Mouse (Mus musculus): Measurements from ENCODE around the gene Zfp867. TPM values are rescaled to one million over a fixed set of nuclear protein-coding genes. Genes with fewer than 3 reads are reported as not detected.

Zfp867 gene
- polyA plus RNA-seq (2014; fragmentation: Nextera tagmentation; extraction: Ambion mirVana): 9.4 and 10.0 TPM in 2 replicates

DNA sequence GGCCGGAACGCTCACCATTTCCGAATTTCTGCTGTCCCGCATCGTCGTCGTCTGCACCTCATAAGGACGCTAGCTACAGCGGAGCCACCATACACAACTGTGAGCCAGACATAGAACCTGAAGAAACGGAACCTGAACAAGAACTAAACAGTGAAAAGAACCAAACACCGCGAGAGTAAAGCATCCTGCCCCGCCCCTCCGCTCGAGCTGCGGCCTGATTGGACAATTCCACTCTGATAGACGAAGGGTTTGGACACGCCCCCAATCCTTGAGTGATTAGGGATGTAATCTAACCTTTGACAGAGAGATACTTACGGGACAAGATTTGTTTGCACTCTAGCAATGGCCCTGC, at the start of gene Zfp867:
TSS of gene Zfp867 (minus strand) at position 149 of the 352 bp plus-strand sequence.
- peak within 1 kb of the TSS; percentile 62 for H3K4me3 ChIP-seq (ENCODE audit: low read depth, low read length)
- no peaks in the 10 kb centered on the region for H3K36me3 ChIP-seq (ENCODE audit: control insufficient read depth, insufficient read depth, low read length)
- peak within 1 kb of the TSS; percentile 81 for H3K4me2 ChIP-seq (ENCODE audit: low read depth, severe bottlenecking)
- H3K9ac ChIP-seq (ENCODE audit: low read length): peak within 1 kb of the TSS; percentile 78
- DNase-seq (ENCODE audit: low spot score) (peak; percentile 93), ATAC-seq (ENCODE audit: insufficient number of reproducible peaks, low FRiP score, low TSS enrichment, low read depth) (peak; percentile 79)
- H3K9me3 ChIP-seq (ENCODE audit: control insufficient read depth, low read length): no peaks in the 10 kb centered on the region
- no peak within 1 kb of the TSS for H3K27ac ChIP-seq (replicated peaks; ENCODE audit: low read depth, low read length)
- no peaks in the 10 kb centered on the region for H3K27me3 ChIP-seq (ENCODE audit: control insufficient read depth, insufficient read depth, low read length)
- 0 out of 2 replicates have a peak, but pooled peaks cover 5% of the 10 kb centered on the region for H3K4me1 ChIP-seq (ENCODE audit: control insufficient read depth, insufficient read depth, low read length)
- under 1% methylated on average over 19 of the region's 19 CpGs for WGBS

DNA sequence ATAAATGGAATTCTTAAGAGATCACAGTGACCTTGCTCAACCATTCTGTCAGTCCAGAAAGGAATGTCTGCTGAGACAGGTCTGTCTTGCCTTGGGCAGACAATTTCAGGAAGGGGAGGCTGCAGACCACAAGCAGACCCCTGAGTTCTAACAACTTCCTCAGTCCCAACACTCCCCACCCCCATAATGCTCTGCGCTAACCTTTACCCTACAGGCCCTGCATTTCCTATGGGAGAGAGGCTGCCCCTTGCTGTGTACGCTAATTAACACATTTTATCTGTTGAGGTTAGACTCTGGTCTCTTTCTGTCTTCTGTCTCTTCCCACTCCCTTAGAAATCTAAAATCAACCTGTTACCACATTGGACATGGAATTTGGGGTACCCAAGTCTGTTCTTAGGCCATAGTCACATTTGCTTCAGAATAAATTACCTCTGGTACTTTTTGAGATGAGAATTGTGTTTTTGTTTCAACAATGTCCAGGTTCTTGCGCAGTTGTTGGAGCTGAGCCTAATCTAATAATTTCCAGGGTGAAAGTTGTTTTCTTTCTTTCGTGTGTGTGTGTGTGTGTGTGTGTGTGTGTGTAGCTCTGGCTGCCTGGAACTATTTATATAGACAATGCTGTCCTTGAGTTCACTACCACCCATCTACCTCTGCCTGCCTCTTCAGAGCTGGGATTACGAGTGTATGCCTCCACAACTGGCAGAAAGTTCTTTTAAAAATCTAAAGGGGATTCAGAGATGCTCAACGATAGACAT, 47.6 kb upstream of the Zfp867 start:
- Histone ChIP-seq H3K36me3 (ENCODE audit: control insufficient read depth, insufficient read depth, low read length) (no peaks in the 10 kb centered on the region), H3K4me2 (ENCODE audit: low read depth, severe bottlenecking) (no peak overlapping the region), H3K27me3 (ENCODE audit: control insufficient read depth, insufficient read depth, low read length) (no peaks in the 10 kb centered on the region), H3K4me1 (ENCODE audit: control insufficient read depth, insufficient read depth, low read length) (no peaks in the 10 kb centered on the region), H3K9me3 (ENCODE audit: control insufficient read depth, low read length) (no peaks in the 10 kb centered on the region; the same call in 1 of the 2 replicates), H3K27ac (replicated peaks; ENCODE audit: low read depth, low read length) (no peak overlapping the region), H3K9ac (ENCODE audit: low read length) (no peak overlapping the region), H3K4me3 (ENCODE audit: low read depth, low read length) (no peak overlapping the region)
- ATAC-seq (ENCODE audit: insufficient number of reproducible peaks, low FRiP score, low TSS enrichment, low read depth) (no peak), DNase-seq (ENCODE audit: low spot score) (no peak)
- WGBS: 80% methylated on average over 6 of the region's 6 CpGs

DNA sequence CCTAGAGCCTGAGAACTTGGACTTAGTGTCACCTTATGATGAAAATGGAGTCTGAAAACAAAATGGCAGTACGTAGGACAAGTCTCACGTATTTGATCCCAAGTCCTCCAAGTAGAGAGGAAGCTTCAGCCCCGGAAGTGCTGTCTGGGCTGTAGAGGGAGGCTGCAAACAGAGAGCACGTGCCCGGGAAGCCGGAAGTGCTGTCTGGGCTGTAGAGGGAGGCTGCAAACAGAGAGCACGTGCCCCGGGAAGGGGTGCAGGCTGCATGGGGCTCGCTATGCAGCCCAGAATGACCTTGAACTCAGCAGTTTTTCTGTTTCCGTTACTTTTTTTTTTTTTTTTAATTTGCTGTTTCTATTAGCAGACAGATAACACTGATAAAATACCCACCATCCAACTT, 46.0 kb upstream of the Zfp867 start:
- Histone ChIP-seq H3K27ac (replicated peaks; ENCODE audit: low read depth, low read length) (no peak overlapping the region), H3K9me3 (ENCODE audit: control insufficient read depth, low read length) (no peaks in the 10 kb centered on the region), H3K4me2 (ENCODE audit: low read depth, severe bottlenecking) (no peak overlapping the region), H3K4me3 (ENCODE audit: low read depth, low read length) (no peak overlapping the region), H3K9ac (ENCODE audit: low read length) (no peak overlapping the region), H3K27me3 (ENCODE audit: control insufficient read depth, insufficient read depth, low read length) (no peaks in the 10 kb centered on the region), H3K4me1 (ENCODE audit: control insufficient read depth, insufficient read depth, low read length) (no peaks in the 10 kb centered on the region), H3K36me3 (ENCODE audit: control insufficient read depth, insufficient read depth, low read length) (no peaks in the 10 kb centered on the region)
- DNase-seq (ENCODE audit: low spot score) (no peak), ATAC-seq (ENCODE audit: insufficient number of reproducible peaks, low FRiP score, low TSS enrichment, low read depth) (no peak)
- 69% methylated on average over 10 of the region's 10 CpGs for WGBS

DNA sequence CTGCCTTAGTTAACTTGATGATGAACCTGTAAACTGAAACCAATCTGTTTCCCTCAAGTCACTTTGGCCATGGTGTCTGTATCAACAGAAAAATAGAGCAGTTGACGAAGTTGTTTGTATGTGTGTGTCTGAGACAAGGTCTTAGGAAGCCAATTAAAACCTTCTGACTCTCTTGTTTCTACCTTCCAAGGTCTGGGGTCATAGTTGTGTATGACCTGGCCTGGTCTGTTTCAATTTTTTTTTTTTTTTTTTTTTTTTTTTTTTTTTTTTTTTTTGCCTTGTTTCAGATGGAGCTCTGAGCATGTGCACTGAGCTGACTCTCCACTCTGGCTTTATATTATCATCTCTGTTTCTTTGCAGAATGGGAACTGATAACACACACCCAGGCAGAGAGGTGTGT, 45.2 kb upstream of the Zfp867 start:
- H3K4me2 ChIP-seq (ENCODE audit: low read depth, severe bottlenecking): no peak overlapping the region
- H3K9ac ChIP-seq (ENCODE audit: low read length): no peak overlapping the region
- DNase-seq (ENCODE audit: low spot score): no peak
- H3K9me3 ChIP-seq (ENCODE audit: control insufficient read depth, low read length): no peaks in the 10 kb centered on the region
- H3K4me1 ChIP-seq (ENCODE audit: control insufficient read depth, insufficient read depth, low read length): no peaks in the 10 kb centered on the region
- no peaks in the 10 kb centered on the region for H3K27me3 ChIP-seq (ENCODE audit: control insufficient read depth, insufficient read depth, low read length)
- no peak overlapping the region for H3K27ac ChIP-seq (replicated peaks; ENCODE audit: low read depth, low read length)
- WGBS: 84% methylated on average over 1 of the region's 1 CpGs
- no peak overlapping the region for H3K4me3 ChIP-seq (ENCODE audit: low read depth, low read length)
- H3K36me3 ChIP-seq (ENCODE audit: control insufficient read depth, insufficient read depth, low read length): no peaks in the 10 kb centered on the region
- ATAC-seq (ENCODE audit: insufficient number of reproducible peaks, low FRiP score, low TSS enrichment, low read depth): no peak

DNA sequence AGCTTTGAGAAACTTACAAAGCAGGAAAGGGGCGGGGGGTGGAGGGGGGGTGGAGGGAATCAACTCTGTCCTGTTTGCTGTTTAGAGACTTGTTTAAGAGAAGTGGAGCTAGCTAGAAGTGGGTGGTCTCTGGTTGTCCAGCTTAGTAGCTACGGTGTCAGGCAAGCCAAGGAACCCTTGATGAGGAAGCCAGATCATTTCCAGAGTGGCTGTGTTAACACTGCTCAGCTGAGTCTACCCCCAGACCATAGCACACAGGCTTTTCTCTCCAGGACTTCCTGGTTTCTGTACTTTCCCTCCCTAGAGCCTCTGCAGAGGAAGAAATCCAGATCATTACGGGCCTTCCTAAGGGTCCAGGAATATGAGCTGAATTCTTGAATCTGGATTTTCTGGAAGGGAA, 42.5 kb upstream of the Zfp867 start:
- H3K27me3 ChIP-seq (ENCODE audit: control insufficient read depth, insufficient read depth, low read length): no peaks in the 10 kb centered on the region
- ATAC-seq (ENCODE audit: insufficient number of reproducible peaks, low FRiP score, low TSS enrichment, low read depth) (no peak), DNase-seq (ENCODE audit: low spot score) (no peak)
- WGBS: 59% methylated on average over 3 of the region's 3 CpGs
- H3K4me2 ChIP-seq (ENCODE audit: low read depth, severe bottlenecking): no peak overlapping the region
- no peak overlapping the region for H3K27ac ChIP-seq (replicated peaks; ENCODE audit: low read depth, low read length)
- H3K9me3 ChIP-seq (ENCODE audit: control insufficient read depth, low read length): no peaks in the 10 kb centered on the region
- no peaks in the 10 kb centered on the region for H3K36me3 ChIP-seq (ENCODE audit: control insufficient read depth, insufficient read depth, low read length)
- no peak overlapping the region for H3K4me3 ChIP-seq (ENCODE audit: low read depth, low read length)
- H3K9ac ChIP-seq (ENCODE audit: low read length): no peak overlapping the region
- H3K4me1 ChIP-seq (ENCODE audit: control insufficient read depth, insufficient read depth, low read length): no peaks in the 10 kb centered on the region

DNA sequence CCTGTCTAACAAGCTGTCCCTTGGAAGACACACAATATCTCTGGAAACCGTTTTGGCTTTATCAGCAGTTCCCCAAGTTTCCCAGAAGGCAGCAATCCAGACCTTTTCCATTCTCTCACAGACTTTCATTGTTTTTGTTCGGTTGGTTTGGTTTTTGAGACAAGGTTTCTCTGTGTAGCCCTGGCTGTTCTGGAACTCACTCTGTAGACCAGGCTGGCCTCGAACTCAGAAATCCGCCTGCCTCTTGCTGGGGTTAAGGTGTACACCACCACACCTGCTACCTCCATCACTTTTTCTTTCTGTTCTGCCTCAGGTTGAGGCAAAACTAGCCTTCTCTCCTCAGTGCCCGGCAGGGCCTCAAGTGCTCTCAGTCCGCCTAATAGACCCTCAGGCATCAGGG, 42.1 kb upstream of the Zfp867 start:
- Histone ChIP-seq H3K9ac (ENCODE audit: low read length) (no peak overlapping the region), H3K36me3 (ENCODE audit: control insufficient read depth, insufficient read depth, low read length) (no peaks in the 10 kb centered on the region), H3K9me3 (ENCODE audit: control insufficient read depth, low read length) (no peaks in the 10 kb centered on the region), H3K4me3 (ENCODE audit: low read depth, low read length) (no peak overlapping the region), H3K4me2 (ENCODE audit: low read depth, severe bottlenecking) (no peak overlapping the region), H3K4me1 (ENCODE audit: control insufficient read depth, insufficient read depth, low read length) (no peaks in the 10 kb centered on the region), H3K27me3 (ENCODE audit: control insufficient read depth, insufficient read depth, low read length) (no peaks in the 10 kb centered on the region), H3K27ac (replicated peaks; ENCODE audit: low read depth, low read length) (no peak overlapping the region)
- WGBS: 76% methylated on average over 6 of the region's 6 CpGs
- ATAC-seq (ENCODE audit: insufficient number of reproducible peaks, low FRiP score, low TSS enrichment, low read depth): no peak
- DNase-seq (ENCODE audit: low spot score): no peak

DNA sequence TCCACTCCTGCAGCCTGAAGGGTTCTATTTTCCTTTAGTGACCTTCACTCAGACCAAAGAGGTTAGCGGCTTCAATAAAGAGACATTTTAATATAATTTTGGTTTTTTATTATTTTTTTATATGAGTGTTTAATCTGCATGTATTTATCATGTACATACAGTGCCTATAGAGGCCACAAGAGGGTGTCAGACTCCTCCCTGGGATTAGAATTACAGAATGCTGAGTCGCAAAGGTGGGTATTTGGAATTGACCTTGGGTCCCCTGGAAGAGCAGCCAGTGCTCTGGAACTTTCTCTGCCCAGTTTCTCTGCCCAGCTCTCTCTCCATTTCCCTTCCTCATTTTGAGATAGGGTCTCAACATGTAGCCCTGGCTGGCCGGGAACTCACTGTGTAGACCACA, 41.3 kb upstream of the Zfp867 start:
- no peak overlapping the region for H3K4me3 ChIP-seq (ENCODE audit: low read depth, low read length)
- ATAC-seq (ENCODE audit: insufficient number of reproducible peaks, low FRiP score, low TSS enrichment, low read depth) (no peak), DNase-seq (ENCODE audit: low spot score) (no peak)
- no peak overlapping the region for H3K9ac ChIP-seq (ENCODE audit: low read length)
- no peak overlapping the region for H3K4me2 ChIP-seq (ENCODE audit: low read depth, severe bottlenecking)
- H3K27me3 ChIP-seq (ENCODE audit: control insufficient read depth, insufficient read depth, low read length): no peaks in the 10 kb centered on the region
- no peaks in the 10 kb centered on the region for H3K36me3 ChIP-seq (ENCODE audit: control insufficient read depth, insufficient read depth, low read length)
- no peaks in the 10 kb centered on the region for H3K9me3 ChIP-seq (ENCODE audit: control insufficient read depth, low read length)
- 78% methylated on average over 3 of the region's 3 CpGs for WGBS
- H3K4me1 ChIP-seq (ENCODE audit: control insufficient read depth, insufficient read depth, low read length): no peaks in the 10 kb centered on the region
- H3K27ac ChIP-seq (replicated peaks; ENCODE audit: low read depth, low read length): no peak overlapping the region

DNA sequence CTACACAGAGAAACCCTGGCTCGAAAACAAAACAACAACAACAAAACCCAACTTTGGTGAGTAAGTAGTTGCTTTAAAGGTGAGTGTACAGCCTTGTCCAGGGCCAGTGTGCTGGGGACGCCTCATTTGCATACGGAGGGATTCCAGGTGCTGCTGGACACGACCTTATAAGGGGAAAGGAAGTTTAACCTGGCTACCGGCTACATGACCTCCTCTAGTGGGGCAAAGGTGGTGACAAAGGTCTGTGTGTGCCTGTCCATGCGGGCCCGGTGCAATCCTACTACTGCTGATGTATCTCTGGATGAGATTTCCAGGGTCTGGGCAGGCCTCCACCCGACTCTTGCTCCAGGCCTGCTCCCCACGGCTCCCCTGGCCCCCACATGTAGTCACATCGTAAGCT, 40.5 kb upstream of the Zfp867 start:
- Histone ChIP-seq H3K27ac (replicated peaks; ENCODE audit: low read depth, low read length) (no peak overlapping the region), H3K9me3 (ENCODE audit: control insufficient read depth, low read length) (no peaks in the 10 kb centered on the region), H3K4me2 (ENCODE audit: low read depth, severe bottlenecking) (no peak overlapping the region), H3K4me1 (ENCODE audit: control insufficient read depth, insufficient read depth, low read length) (peaks cover 2% of the 10 kb centered on the region; the same call in 1 of the 2 replicates), H3K36me3 (ENCODE audit: control insufficient read depth, insufficient read depth, low read length) (no peaks in the 10 kb centered on the region), H3K9ac (ENCODE audit: low read length) (no peak overlapping the region), H3K4me3 (ENCODE audit: low read depth, low read length) (no peak overlapping the region), H3K27me3 (ENCODE audit: control insufficient read depth, insufficient read depth, low read length) (no peaks in the 10 kb centered on the region)
- DNase-seq (ENCODE audit: low spot score) (no peak), ATAC-seq (ENCODE audit: insufficient number of reproducible peaks, low FRiP score, low TSS enrichment, low read depth) (no peak)
- WGBS: 86% methylated on average over 10 of the region's 10 CpGs

DNA sequence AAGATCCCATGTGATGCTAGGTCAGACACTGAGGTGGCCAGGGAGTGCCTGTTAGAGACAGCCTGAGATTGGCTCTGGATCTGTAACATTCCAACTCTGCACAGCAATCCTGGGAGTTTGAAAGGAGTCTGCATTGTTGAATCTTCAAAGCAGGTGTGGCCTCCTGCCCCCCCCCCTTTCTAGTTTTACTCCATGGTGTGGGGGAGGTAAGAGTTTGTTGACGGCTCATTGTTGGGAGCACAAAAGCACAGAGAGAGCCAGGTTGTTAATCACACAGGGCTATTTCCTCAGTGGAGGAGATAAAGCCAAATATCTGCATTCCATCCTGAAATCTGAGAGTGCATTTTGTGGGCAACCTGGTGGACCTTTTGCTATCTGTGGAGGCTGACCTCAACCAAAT, 39.3 kb upstream of the Zfp867 start:
- no peaks in the 10 kb centered on the region for H3K27me3 ChIP-seq (ENCODE audit: control insufficient read depth, insufficient read depth, low read length)
- H3K9me3 ChIP-seq (ENCODE audit: control insufficient read depth, low read length): no peaks in the 10 kb centered on the region

More for the DNA sequence above, 39.3 kb upstream of the Zfp867 start:
- no peak overlapping the region for H3K27ac ChIP-seq (replicated peaks; ENCODE audit: low read depth, low read length)
- DNase-seq (ENCODE audit: low spot score) (no peak), ATAC-seq (ENCODE audit: insufficient number of reproducible peaks, low FRiP score, low TSS enrichment, low read depth) (no peak)
- H3K36me3 ChIP-seq (ENCODE audit: control insufficient read depth, insufficient read depth, low read length): no peaks in the 10 kb centered on the region
- peaks cover 10% of the 10 kb centered on the region for H3K4me1 ChIP-seq (ENCODE audit: control insufficient read depth, insufficient read depth, low read length)
- H3K4me2 ChIP-seq (ENCODE audit: low read depth, severe bottlenecking): no peak overlapping the region
- WGBS: 89% methylated on average over 1 of the region's 1 CpGs
- no peak overlapping the region for H3K4me3 ChIP-seq (ENCODE audit: low read depth, low read length)
- H3K9ac ChIP-seq (ENCODE audit: low read length): no peak overlapping the region
